Mouse (Mus musculus): ENCODE data around the gene Rbm14.

- TF ChIP-seq CTCF (IDR thresholded peaks at IDR 0.05; ENCODE audit: borderline replicate concordance, insufficient read depth, low read depth, low read length) (no peak), POLR2A (IDR thresholded peaks at IDR 0.05; ENCODE audit: borderline replicate concordance, insufficient read depth, low read length) (no peak)
These were observed 1.1 kb downstream of the Rbm14 start for GRCm38 (mm10) chr19:4810309-4810708.

Data from cerebellum, adult 2 months (tissue).